Mouse (Mus musculus) gastrocnemius, postnatal 14 days (tissue): ENCODE measurements around the gene Zfp280d. TPM values are rescaled to one million over a fixed set of nuclear protein-coding genes. Genes with fewer than 3 reads are reported as not detected.
"Not testable (repeated sequence)": the region's sequence is repeated elsewhere in the genome, so short reads cannot be mapped to it uniquely, and the experiment has no call there.

Experiments
- DNase-seq: peaks from one replicate; pipeline ENCODE4 v3.0.0; 2021; ENCODE audit warnings: mixed read lengths
- intact Hi-C: fragments of 180-260 bp; cut with DNase I; formaldehyde crosslinking; loops from one replicate; pipeline ENCODE4 v1.15.1; 2025; ENCODE audit warnings: low total_unique reads
- total RNA-seq, 2 experiments: library from RNA; stranded (reverse); gene quantifications; 2 replicates each; pipeline ENCODE4 v1.2.3; 2021

Gene Zfp280d
- total RNA-seq, 2 experiments from 2014 or later = 12.7 to 13.7 TPM

DNA sequence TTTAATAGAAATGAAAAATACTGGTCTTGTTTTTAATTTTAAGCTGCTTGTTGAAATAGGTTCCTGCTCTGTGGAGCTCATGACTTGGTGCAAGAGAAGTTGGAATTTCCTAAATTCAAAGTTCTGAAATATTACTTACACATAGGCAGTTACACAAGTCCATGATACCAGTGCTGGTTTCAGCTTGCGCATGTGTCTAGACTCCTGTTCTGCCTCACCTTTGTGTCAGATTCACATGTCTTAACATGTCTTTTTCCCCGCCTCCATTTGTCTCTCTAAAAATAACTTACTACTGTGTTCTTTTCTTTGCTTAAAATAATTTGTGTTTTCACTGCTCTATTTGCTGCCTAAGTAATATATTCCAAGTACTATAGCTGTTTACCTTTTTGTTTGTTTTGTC is 64.5 kb downstream of the Zfp280d start:
- intact Hi-C loops = no loop called here
- DNase-seq = no peak

DNA sequence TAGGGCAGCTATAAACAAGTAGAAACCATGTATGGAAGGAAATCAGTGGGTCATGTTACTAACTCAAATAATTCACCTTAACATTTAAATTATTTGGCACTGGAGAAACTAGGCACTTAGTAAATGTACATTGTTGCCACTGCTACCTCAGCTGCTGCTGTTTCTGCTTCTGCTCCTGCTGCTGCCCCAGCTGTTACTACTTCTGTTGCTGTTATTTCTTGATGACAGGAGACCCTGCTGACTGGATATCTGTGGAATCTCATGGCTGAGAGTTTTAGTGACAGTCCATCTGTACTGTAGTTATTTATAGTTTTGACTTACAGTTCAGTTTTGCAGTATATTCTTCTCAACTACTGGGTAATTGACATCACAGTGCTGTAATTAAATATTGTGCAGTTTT is 69.2 kb downstream of the Zfp280d start:
- DNase-seq = no peak
- intact Hi-C loops = no loop called here

DNA sequence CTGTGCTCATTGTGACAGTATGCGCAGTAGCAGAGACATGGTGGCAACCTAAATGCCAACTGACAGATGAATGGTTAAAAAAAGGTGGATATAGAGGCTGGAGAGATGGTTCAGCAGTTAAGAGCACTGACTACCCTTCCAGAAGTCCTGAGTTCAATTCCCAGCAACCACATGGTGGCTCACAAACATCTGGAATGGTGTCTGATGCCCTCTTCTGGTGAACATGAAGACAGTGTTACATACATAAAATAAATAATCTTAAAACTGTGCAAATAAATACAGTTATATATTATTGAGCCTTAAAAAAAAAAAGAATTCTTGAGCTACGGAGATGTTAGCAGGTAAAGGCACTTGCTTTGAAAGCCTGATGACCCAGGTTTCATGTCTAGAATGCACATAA is 97.7 kb downstream of the Zfp280d start:
- intact Hi-C loops = no loop called here
- DNase-seq = no peak

DNA sequence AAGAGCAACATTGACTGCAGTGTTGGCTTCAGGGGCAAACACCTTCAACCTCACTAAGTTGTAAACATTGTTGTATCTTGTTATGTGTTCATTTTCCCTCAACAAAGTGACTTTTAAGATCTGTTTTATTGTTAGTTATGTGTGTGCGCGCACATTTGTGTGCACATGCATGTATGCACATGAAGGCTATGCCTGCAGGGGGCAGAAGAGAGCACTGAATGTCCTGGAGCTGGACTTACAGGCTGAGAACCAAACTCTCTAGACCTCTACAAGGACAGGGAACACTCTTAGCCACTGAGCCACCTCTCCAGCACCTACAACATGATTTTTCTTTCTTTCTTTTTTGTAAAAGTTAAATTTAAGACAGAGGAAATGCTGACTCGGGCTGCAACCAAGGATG is 99.4 kb downstream of the Zfp280d start:
- intact Hi-C loops = no loop called here

DNA sequence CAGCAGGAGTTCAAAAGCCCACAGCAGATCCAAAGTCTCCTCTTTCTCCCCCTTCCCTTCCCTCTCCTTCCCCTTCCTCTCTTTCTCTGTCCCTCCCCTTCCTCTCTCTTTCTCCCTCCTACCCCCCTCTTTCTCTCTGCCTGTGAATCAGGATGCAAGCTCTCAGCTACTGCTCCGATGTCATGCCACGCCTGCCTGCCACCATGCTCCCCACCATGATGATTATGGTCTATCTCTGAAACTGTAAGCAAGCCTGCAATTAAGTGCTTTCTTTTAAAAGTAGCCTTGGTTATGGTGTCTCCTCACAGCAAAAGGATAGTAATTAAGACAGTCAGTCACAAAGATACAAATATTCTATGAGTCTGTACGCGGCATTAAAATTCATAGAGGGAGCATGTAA is 100.3 kb downstream of the Zfp280d start:
- no peak for DNase-seq
- intact Hi-C loops = no loop called here

More for the DNA sequence above, 99.4 kb downstream of the Zfp280d start:
- DNase-seq = no peak

DNA sequence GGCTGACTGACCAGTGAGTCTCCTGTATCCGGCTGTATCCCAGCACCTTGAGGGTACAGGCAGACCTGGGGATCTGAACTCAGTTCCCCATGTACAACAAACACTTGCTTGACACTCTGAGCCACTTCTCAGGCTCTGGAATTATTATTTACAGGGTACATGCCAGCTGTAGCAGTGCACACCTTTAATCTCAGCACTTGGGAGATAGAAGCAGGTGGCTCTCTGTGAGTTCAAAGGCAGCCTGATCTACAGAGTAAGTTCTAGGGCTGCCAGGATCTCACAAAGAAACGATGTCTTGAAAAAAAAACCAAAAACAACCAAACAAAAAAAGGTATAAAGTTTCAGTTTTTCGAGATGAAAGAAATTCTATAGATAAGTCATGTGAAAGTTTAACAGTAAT is 101.0 kb downstream of the Zfp280d start:
- intact Hi-C loops = no loop called here

DNA sequence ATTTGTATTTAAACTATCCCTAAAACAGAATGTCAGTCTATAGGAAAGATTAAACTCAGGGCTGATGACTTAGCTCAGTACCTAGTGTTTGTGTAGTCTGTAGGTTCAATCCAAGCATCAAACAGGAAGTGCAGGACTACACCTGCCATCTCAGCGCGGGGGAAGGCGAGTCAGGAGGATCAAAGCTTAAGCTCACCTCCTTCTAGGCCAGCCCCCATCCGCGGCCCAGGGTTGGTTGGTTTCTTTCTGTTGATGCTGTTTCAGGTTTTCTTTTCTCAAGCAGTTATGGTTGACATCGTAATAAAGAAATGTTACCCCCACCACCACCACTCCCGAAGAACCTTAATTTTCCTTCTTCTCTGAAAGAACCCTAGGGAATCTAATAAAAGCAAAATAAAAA is 111.1 kb downstream of the Zfp280d start:
- intact Hi-C loops = no loop called here
- DNase-seq = no peak

More for the DNA sequence above, 101.0 kb downstream of the Zfp280d start:
- DNase-seq = no peak

DNA sequence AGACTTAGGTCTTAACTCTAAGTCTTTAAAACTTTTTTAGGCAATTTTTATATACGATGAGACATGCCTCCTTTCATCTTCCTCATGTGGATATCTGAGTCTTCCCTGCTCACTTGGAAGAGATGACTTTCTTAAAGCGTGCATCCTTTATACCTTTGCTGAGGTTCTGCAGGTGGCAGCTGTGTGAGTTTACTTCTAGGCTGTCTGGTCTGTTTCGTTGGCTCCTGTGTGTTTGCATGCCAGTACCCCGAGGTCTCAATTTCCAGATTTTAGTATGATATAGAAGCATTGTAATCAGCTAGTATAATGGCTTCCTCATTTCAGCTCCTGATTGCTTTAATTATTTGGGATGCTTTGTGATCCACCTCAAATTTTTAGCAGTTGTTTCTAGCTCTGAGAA is 114.3 kb downstream of the Zfp280d start:
- intact Hi-C loops = no loop called here
- no peak for DNase-seq

DNA sequence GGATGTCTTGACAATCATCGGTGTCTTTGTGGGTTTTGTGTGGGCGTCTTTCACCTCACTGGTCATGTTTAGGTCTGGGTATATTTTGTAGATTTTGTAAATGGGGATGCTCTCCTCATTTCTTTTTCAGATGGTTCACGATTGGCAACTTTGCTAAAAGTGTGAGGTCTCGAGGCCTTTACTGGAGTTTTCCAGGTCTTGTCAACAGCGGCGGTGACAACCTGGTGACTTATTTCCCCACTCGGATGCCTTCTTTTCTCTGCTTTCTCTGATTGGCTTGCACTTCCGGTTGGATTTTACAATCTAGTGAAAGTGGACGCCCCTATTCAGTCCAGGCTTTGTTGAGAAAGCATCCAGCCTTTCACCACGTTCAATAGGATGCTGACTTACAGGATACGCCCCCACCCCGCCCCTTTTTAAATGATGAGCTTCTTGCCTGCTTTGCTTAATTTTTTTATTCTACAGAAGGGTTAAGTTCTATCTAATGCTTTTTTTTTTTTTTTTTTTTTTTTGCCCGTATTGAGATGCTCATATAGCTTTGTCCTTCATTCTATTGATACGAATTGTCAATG is 114.9 kb downstream of the Zfp280d start:
- no peak for DNase-seq
- intact Hi-C loops = loop anchor here (10.0 kb wide), 1 partner anchor 745 kb away; no protein-coding TSS in a partner anchor

DNA sequence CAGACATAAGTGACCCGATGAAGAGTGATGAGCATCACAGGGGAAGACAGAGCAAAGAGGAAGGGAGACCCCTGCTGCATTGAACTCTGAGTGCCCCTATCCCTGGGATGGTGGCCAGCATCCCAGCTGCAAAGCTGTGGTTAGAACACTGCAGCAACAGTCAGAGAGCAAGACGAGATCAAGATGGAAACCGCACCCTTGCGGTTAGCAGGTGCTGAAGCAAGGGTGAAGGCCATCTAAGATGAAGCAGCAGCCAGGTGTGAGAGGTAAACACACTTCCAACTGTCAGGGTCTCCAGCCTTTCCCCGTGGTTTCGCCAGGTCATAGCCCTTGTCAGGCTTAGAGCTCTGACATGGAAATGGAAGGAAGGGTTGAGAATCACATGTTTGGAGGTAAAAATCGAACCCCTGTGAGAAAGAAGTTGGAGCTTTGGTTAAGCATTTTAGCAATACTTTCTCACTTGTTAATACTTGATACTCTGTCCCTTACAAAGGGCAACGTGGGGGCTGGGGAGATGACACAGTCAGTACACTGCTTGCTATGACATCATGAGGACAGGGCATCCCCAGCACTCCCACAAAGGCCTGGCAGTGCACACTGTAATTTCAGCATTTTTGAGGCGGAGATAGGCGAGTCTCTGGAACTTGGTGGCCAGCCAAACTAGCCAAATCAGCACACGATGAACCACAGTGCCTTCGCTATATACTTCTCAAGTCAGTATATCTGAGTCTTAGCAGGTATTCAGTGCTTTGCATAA is 115.8 kb downstream of the Zfp280d start:
- DNase-seq = no peak
- intact Hi-C loops = loop anchor here (10.0 kb wide), 1 partner anchor 746 kb away; no protein-coding TSS in a partner anchor

DNA sequence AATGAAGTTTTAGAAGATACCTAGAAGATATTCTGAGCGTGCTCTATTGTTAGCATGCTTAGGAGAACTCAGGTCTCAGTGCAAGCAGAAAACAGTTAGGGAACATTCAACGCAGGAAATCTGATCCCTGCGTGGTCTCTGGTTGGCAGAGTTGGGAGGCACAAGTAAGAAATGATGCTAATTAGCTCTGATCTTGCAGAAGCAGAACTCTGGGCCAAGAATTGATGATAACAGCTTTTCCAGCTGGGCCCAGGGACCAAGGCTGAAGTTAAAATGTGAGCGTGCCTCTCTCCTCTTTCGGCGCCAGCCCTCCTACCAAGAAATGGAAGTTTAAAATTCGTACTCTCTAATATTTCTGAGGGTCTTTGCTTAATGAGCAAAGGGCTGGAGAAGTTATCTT is 118.0 kb downstream of the Zfp280d start:
- intact Hi-C loops = loop anchor here (10.0 kb wide), 1 partner anchor 748 kb away; no protein-coding TSS in a partner anchor
- no peak for DNase-seq

DNA sequence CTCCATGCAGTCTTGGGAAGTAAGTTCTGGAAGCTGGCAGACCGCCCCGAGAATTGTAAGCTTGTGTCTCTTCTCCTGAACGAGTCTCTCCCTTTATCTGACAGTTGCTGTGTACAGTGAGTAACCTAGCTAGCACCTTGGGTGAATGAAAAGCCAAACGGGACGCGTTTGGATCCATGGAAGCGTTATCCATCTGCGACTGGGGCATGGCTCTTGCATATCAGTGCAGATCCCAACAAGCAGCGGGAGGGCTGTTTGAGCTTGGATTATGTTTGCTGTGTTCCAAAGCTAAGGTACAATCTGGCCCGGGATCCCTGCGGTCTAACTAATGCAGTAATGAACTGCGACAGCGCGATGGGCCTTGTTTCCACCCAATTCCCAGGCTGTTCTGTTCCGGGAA is 118.6 kb downstream of the Zfp280d start:
- DNase-seq = no peak
- intact Hi-C loops = loop anchor here (10.0 kb wide), 1 partner anchor 748 kb away; no protein-coding TSS in a partner anchor

DNA sequence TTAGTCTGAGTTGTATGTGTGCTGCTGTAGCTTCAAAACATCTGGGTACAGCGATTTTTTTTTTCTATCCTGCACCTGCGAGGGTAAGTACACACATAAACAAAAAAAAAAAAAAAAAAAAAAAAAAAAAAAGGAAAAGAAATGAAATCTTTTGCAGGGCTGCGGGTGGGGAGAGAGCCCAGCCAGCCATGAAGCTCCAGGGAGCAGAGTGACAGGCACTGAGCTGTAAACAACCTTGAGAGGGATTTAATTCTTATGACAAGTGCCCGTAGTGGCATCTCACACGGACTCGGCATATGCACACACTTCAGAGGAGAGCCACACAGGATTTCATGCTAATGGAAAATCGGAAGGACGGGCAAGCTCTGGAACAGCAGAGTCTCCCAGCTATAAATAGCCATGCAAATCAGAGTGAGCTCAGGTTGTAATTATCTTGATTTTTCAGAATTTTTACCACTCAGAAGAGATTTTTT is 119.2 kb downstream of the Zfp280d start:
- DNase-seq = no peak
- intact Hi-C loops = loop anchor here (10.0 kb wide), 1 partner anchor 749 kb away; no protein-coding TSS in a partner anchor

DNA sequence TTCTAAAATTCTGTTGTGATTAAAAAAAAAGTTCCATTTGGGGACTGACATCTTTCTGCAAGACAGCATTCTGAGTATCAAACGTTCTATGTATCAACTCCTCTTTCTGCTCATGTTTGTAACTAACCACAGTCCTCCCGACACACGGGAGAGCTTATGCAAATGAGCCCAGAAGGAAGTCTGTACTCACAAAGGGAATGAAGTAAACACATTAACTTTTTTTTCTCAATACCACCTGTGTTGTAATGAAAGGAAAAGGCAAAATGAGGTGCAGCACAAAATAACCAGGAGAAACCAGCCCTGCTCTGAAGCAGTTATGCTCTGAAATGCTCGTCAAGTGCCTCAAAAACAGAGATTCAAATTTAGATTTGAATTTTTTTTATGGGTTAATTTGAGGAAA is 125.5 kb downstream of the Zfp280d start:
- DNase-seq = no peak
- intact Hi-C loops = no loop called here

DNA sequence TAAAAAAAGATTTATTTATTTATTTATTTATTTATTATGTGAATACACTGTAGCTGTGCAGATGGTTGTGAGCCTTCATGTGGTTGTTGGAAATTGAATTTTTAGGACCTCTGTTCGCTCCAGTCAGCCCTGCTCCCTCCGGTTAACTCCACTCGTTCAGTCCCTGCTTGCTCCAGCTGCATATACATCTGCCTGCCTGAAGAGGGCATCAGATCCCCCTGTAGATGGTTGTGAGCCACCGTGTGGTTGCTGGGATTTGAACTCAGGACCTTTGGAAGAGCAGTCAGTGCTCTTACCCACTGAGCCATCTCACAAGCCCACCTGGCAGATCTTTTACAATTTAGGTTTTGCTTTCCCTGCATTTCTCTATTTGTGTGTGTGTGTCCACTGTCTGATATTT is 127.1 kb downstream of the Zfp280d start:
- intact Hi-C loops = not testable (repeated sequence)

DNA sequence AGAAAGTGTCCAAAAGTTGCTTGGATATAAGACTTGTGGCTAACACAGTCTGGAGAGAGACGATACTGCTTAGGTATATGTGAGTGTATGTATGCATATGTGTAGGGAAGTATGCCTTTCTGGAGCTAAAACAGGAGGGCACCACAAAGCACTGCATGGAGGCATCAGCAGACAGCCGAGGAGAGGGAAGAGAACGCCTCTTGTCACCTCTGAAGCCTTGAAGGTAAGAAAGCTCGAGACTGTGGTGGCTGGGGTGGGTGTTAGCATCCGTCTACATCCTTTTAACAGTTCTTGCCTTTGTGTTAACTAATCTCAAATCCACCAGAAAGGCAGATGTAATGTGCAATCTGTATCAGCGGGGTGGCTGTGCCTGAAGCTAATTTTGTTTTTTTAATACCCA is 128.8 kb downstream of the Zfp280d start:
- intact Hi-C loops = no loop called here
- no peak for DNase-seq

More for the DNA sequence above, 127.1 kb downstream of the Zfp280d start:
- not testable (repeated sequence) for DNase-seq

DNA sequence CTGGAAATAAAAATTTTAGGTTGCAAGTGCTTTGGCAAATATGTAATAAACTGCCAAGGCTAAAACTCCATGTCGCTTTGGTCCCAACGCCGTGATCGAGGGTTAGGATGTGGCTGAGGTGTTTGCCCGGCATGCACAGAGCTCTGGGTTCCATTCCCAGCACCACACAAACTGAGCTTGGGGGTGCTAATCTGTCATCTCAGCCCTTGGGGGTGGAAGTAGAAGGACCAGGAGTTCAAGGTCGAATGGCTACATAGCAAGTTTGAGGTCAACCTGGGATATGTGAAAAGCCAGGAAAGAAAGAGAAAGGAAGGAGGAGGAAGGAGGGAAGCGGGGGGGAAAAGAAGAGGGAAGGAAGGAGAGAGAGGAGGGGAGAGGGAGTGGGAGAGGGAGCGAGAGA is 129.8 kb downstream of the Zfp280d start:
- no peak for DNase-seq
- intact Hi-C loops = no loop called here

DNA sequence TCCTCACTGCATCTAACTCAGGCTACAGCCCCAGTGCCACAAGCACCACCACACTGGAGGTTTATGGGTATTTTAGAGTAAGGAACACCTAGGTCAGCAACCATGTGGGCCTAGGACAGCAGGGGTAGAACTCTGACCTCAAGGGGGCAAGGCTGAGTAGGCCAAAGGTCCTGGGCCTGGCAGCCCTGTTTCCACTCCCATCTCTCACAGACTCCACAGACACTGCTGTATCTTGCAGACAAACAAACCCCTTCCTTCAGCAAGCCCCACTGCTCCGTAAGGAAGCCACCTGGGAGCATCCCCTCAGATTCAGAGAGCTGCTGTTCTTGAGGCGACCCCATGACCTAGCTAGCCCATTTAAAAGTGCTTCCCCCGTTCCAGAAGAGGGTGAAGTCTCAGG is 130.3 kb downstream of the Zfp280d start:
- intact Hi-C loops = no loop called here
- no peak for DNase-seq

DNA sequence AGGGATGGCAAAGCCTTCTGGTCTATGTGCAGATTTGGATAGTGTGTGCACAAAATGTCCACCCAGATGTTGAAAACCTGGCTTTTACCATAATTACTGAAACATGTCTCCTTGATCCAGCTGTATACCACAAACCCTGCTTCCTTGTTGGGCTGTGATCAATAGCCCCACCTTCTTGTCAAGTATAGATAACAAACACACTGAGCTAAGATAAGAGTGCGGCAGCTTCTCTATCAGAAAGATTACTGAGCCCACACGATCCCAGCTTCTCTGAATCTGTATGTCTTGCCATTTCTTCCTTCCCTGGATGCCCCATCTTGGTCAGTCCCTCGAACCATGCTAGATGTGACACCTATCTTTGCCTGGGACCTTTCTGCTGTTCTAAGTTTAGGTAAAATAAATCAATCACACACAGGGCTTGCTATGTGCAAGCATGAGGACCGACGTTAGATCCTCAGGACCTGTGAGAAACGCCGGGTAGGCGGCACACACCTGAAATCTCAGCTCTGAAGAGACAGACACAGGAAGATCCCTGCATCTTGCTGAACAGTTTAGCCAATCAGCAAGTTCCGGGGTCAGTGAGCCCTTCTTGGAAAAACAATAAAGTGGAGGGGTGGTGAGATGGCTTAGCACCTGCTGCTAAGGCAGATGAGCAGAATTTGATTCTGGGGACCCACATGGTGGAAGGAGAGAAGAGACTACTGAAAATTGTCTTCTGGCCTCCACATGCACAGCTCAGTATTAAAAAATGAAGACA is 131.4 kb downstream of the Zfp280d start:
- DNase-seq = no peak
- intact Hi-C loops = no loop called here

DNA sequence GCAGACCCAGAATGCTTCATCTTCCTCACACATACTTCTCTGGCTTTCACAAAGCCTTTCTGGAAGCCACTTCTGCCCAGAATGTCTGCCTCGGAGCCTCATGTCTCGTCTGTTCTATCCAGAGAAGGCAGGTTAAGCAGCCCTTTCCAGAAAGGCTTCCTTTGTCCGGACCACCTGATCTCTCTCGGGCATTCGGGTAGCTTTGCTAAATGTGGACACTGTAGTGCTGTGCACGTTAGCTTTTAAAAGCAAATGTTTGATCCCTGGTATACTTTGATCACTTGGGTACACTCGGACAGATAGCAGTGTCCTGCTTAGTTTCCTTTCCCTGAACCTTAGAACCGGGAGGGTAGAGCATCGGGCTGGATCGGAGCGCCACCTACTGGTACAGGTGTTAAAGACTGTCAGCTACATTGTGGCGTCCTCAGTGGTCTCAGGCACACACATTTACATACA is 133.5 kb downstream of the Zfp280d start:
- DNase-seq = peak; percentile 74
- intact Hi-C loops = no loop called here
